Mouse (Mus musculus): ENCODE data around the gene Trpm2.
"Not testable (repeated sequence)": the region's sequence is repeated elsewhere in the genome, so short reads cannot be mapped to it uniquely, and the experiment has no call there.

Gene Trpm2

GRCm38 (mm10) chr10:77970481-77970880 lies at the start of gene Trpm2:
Gene Trpm2 (minus strand): TSS chr10:77970563.
- DNase-seq (ENCODE audit: low spot score), result no peak

GRCm38 (mm10) chr10:78019984-78020383 lies 49.6 kb upstream of the Trpm2 start:
- not testable (repeated sequence) for DNase-seq (ENCODE audit: low spot score)

GRCm38 (mm10) chr10:78019291-78019690 lies 48.9 kb upstream of the Trpm2 start:
- DNase-seq (ENCODE audit: low spot score), result no peak

DNA sequence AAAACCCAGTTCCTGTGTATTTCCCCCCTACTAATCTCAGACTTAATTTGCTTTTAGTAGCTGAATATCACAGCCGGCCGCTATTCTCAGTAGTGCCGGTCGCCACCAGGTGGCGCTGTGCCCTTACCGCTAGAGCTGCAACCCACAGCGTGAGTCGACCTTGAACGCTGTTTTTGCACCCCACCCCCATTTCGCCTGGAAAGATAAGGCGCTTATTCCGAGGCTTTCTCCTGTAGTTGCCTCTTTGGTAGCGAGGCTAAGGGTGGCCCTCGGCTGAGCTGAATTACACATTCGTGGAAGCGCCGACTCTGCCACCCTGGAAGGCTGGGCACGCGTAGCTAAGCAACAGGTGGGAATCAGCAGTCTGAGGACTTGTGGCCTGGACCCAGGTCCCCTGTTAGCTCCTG lies 48.4 kb upstream of the Trpm2 start:
- no peak for DNase-seq (ENCODE audit: low spot score)

GRCm38 (mm10) chr10:78016366-78016765 lies 46.0 kb upstream of the Trpm2 start:
- no peak for DNase-seq (ENCODE audit: low spot score)

DNA sequence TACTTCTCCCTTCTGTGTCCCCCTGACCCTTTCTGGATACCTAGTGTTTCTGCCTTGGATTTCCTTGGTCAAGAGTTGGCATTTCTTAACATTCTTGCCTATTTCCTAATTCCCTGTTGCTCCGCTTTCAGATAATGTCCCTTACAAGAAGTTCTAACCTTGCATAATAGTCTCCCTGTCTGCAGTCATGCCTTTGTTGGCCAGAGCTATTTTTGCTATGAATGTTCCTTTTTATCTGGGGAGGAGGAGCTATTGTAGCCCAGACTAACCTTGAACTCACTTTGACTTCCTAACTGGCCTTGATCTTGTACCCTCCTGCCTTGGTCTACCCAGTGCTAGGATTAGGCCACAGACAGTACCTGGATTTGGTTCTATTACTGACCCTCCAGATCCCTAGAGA lies 45.1 kb upstream of the Trpm2 start:
- no peak for DNase-seq (ENCODE audit: low spot score)

DNA sequence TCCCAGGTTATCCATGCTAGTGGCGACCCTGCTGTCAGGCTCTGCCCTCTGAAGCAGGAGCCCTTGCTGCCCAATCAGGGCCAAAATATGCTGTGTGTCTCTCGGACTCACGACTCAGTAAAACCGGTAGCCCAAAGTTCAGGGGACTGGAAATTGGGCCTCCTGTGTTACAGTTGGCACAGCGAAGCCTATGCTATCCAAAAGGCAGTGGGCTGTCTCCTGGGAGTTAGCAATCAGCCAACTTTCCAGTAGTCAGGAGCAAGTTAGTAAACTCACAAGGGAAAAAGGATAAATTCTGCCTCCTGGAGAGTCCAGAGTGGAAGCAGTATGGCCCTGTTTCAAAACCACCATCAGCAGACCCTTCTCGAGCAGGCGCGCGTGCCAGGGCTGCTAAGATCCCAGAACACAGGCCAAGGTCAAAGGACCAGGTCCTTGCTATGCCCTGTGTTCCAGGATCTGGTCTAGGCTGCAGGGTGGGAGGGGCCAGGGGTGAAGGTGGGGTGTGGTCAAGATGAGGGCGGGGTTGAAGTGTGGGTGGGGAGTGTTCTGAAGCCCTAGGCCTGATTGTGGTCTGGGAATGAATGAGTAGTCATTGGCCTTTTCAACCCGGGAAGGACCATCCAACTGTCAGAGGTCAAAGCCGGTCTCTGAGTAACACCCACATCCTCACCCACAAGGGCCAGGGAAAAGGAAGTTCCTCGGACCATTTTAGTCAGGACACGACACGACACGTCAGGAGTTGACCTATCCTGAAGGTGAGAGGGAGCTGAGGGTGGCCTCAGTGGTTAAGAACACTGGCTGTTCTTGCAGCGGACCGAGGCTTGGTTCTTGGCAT lies 42.5 kb upstream of the Trpm2 start:
- DNase-seq (ENCODE audit: low spot score), result no peak

- not testable (repeated sequence) for DNase-seq (ENCODE audit: low spot score)
Observed at GRCm38 (mm10) chr10:78011116-78011515, 40.8 kb upstream of the Trpm2 start.

DNA sequence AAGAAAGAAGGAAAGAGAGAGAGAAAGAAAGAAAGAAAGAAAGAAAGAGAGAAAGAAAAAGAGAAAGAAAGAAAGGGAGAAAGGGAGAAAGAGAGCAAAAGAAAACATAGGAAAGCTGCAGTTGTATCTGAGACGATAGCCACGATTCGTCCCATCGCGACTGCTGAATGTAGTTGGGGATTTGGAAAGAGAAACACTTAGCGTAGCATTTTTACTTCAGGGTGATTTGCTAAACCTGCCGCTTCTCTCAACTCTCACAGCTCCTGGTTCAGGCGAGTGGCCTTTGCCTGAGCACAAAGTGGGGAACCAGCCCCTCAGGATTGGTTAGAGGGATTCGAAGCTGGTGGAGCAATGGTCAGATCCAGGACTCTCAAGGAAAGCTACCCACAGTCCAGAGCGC lies 40.0 kb upstream of the Trpm2 start:
- no peak for DNase-seq (ENCODE audit: low spot score)

DNA sequence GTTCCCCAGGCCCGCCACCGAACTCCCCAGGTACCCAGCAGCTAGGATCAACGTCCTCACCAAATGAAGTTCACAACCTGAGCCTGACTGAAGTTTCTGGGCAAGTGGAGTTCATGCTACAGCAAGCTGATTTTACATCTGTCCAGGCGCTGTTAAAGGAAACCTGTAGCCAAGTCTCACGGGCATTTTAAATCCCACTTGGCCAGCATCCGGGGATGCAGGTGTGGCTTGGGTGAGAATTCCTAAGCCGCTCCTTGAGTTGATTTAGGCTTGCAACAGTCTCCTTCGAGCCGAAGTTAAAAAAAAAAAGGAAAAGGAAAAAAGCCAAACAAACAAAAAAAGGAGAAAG lies 39.6 kb upstream of the Trpm2 start, which contains the start of gene Pfkl:
Gene Pfkl (minus strand): TSS at position 139 of the 349 bp plus-strand sequence.
- DNase-seq (ENCODE audit: low spot score), result no peak

GRCm38 (mm10) chr10:78009184-78009944 lies 39.0 kb upstream of the Trpm2 start:
- DNase-seq (ENCODE audit: low spot score), result peak; percentile 82

GRCm38 (mm10) chr10:78008169-78008568 lies 37.8 kb upstream of the Trpm2 start:
- DNase-seq (ENCODE audit: low spot score), result no peak

GRCm38 (mm10) chr10:78007203-78007602 lies 36.8 kb upstream of the Trpm2 start:
- no peak for DNase-seq (ENCODE audit: low spot score)

GRCm38 (mm10) chr10:78005791-78006438 lies 35.6 kb upstream of the Trpm2 start:
- no peak for DNase-seq (ENCODE audit: low spot score)

DNA sequence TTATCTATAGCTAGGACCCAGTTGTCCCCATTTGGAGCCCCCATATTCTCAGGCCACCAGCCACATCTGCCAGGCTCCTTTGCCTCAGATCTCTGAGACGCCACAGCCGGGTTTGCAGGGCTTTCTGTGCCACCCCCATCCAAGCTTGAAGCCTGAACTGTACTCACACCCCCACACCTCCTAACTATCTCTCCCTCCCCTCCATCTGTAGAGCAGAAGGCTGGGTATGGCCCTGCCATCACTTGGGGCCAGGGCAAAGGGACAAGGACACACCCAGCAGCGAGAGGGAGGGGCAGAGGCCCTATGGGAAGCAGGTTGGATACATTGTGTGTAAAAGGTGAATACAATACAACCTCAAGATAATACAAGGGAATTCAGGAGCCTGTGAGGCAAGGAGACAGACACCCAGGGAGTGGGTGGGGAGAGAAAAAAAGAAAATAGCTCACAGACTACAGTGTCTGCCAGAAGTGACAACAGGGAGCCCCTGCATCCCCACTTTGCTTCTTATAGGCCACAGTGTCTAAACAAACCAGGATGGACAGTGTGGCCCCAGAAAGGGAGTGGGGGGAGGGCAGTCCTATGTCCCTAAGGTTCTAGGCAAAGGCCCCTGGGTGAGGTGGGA lies 34.2 kb upstream of the Trpm2 start:
- no peak for DNase-seq (ENCODE audit: low spot score)

DNA sequence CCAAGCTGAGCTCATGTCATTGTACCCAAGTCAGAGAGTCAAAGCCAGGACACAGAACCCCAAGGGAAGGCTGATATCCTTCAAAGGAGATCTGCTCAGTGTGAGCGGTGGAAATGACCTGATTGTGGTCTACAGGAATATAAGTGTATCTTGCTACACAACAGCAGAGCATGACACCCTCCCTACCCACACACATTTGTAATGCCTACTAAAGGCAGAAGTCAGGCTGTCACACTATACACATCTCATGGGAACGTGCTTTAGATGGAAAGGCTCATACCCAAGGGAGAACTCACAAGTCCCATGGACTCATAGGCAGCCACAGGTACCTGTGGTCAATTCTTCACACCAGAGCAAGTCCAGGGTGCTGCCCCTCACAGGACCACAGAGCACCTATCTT lies 32.0 kb upstream of the Trpm2 start:
- no peak for DNase-seq (ENCODE audit: low spot score)

- DNase-seq (ENCODE audit: low spot score), result no peak
Observed at GRCm38 (mm10) chr10:78001796-78002195, 31.4 kb upstream of the Trpm2 start.

- DNase-seq (ENCODE audit: low spot score), result no peak
Observed at GRCm38 (mm10) chr10:78000200-78000599, 29.8 kb upstream of the Trpm2 start.

- no peak for DNase-seq (ENCODE audit: low spot score)
Observed at GRCm38 (mm10) chr10:77995639-77996038, 25.3 kb upstream of the Trpm2 start.

- DNase-seq (ENCODE audit: low spot score), result no peak
Observed at GRCm38 (mm10) chr10:77985775-77986174, 15.4 kb upstream of the Trpm2 start.

- no peak for DNase-seq (ENCODE audit: low spot score)
Observed at GRCm38 (mm10) chr10:77984660-77985059, 14.3 kb upstream of the Trpm2 start.

Data from urinary bladder, postnatal 10 days (tissue).